Mouse (Mus musculus) left cerebral cortex, adult 2 months (tissue): ENCODE results near the gene 4932414N04Rik. TPM values are rescaled to one million over a fixed set of nuclear protein-coding genes. Genes with fewer than 3 reads are reported as not detected.

ENCODE experiments used
- DNase-seq, 2 experiments: peaks; one replicate each; pipeline ENCODE4 v3.0.0; 2021 to 2022; ENCODE audit warnings: low spot score in 2 of 2, mixed read lengths in 1 of 2; ENCODE audit errors: extremely low spot score in 1 of 2
- H3K27ac ChIP-seq: fragments of 200-600 bp; 2 replicates; pipeline ENCODE4 v1.8.1; 2022
- H3K4me3 ChIP-seq: fragments of 200-600 bp; 2 replicates; pipeline ENCODE4 v1.8.1; 2022
- CTCF ChIP-seq: fragments of 200-600 bp; IDR thresholded peaks from 2 replicates; pipeline ENCODE4 v1.8.1; 2022; ENCODE audit warnings: antibody characterized with exemption, mild to moderate bottlenecking, moderate library complexity
- intact Hi-C: fragments of 180-260 bp; cut with DNase I; formaldehyde crosslinking; loops from one replicate; pipeline ENCODE4 v1.15.1; 2025
- total RNA-seq, 2 experiments: library from RNA; stranded (reverse); gene quantifications; 2 replicates each; pipeline ENCODE4 v1.2.3; 2021

4932414N04Rik gene
- total RNA-seq, 2 experiments from 2014 or later = not detected

DNA sequence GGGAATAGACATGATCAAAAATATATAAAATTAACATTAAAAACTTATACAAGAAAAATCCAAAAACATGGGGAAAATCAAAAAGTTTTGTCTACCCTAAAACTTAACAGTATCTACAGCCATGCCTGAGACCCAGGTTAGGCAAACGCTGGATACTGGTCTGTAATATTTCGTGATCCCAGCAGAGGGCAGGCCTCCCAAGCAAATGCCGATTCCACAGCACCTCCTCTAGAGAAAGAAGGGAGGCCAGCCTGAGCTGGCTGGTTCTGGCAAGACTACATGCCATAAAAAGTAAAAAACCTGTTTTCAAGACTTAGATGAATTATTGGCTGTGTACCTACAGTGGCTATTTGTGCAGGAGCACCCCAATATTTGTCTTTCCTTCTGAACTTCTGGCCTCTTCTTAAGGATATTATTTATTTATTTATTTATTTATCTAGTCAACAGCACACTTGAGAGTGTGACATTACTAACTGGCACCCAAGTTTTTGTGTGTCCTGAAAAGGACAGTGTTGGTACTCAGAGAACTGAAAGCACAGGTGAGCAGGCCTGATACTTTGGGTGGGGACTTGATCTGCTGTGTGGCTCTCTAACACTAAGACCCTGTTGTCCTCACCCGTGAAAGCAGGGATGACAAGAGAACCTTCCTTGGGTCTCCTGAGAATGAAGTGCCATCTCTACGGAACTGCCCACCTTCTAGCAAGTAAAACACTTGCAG lies 128.6 kb downstream of the 4932414N04Rik start:
- TF ChIP-seq CTCF = peak; percentile 86
- Histone ChIP-seq H3K4me3 (no peak overlapping the region), H3K27ac (no peak overlapping the region)
- peak; percentile 83 to 86 for DNase-seq
- intact Hi-C loops = loop anchor here (1.0 to 5.0 kb wide), 5 partner anchors 257 to 643 kb away; no protein-coding TSS in a partner anchor

GRCm38 (mm10) chr2:68787161-68787675 lies 130.9 kb downstream of the 4932414N04Rik start:
- no peak for TF ChIP-seq CTCF
- Histone ChIP-seq H3K4me3 (no peak overlapping the region), H3K27ac (no peak overlapping the region)
- intact Hi-C loops = loop anchor here (5.0 kb wide), 1 partner anchor 485 kb away; no protein-coding TSS in a partner anchor
- DNase-seq = no peak

GRCm38 (mm10) chr2:68792296-68792695 lies 136.0 kb downstream of the 4932414N04Rik start:
- Histone ChIP-seq H3K27ac (no peak overlapping the region), H3K4me3 (no peak overlapping the region)
- intact Hi-C loops = no loop called here
- no peak for DNase-seq
- no peak for TF ChIP-seq CTCF

- H3K27ac ChIP-seq = no peak overlapping the region
- H3K4me3 ChIP-seq = no peak overlapping the region
- no peak for TF ChIP-seq CTCF
- no peak for DNase-seq
- intact Hi-C loops = no loop called here
These were observed 137.2 kb downstream of the 4932414N04Rik start for GRCm38 (mm10) chr2:68793472-68793871.

DNA sequence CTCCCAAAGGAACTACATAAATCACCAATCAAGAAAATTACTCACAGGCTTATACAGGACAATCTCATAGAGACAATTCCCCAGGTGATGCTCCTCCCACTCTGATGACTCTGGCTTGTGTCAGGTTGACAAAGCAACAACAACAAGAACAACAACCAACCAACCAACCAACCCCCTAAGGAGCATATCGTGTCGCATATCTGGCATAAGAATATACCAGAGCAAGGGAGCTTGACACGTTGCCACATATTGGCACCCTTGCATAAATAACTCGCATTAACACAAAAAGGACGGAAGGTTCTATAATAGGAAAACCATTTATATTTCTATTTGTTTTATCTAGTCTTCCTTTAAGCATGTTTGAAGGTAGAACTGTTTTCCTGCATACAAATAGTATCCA lies 137.9 kb downstream of the 4932414N04Rik start:
- no peak overlapping the region for H3K4me3 ChIP-seq

GRCm38 (mm10) chr2:68794616-68795015 lies 138.3 kb downstream of the 4932414N04Rik start:
- no peak for DNase-seq
- H3K4me3 ChIP-seq = no peak overlapping the region
- no peak for TF ChIP-seq CTCF
- intact Hi-C loops = no loop called here
- H3K27ac ChIP-seq = no peak overlapping the region

More for the DNA sequence above, 137.9 kb downstream of the 4932414N04Rik start:
- no peak overlapping the region for H3K27ac ChIP-seq
- no peak for TF ChIP-seq CTCF
- intact Hi-C loops = no loop called here
- no peak for DNase-seq

DNA sequence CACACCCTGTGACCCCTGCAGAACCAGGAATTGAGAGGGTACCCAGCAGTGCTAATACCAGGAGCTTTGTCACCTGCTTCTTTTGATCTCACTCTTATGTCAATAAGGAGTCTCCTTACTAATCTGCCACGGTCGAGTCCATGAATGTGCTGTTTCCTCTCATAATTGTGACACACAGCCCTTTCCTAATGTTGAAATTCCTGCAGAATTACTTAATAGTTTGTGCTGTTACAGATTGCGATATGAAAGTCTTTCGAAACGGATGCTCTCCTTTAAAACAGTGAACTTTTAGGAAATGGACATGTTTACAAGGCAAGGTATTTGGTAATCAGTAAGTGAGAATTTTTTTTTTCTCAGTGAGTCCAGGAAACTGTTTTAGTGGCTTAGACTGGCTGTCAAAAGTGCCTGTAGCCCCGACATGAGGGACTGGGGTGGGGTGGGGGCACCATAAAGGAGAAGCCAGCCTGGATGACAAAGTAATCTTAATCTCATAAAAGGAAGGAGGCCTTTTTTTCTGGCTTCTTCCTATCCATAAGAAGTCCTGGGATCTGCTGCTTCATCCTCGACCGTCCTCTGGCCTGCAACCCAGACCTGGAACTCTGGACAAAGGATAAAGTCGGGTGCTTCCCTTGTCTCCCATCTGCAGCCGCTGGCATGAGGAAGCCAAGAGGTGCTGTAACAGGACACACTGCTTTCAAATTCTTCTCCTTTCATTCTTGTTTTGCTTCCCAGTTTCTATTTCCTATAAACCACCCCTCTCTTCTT lies 139.9 kb downstream of the 4932414N04Rik start:
- DNase-seq = no peak
- TF ChIP-seq CTCF = no peak
- intact Hi-C loops = no loop called here
- no peak overlapping the region for H3K27ac ChIP-seq
- no peak overlapping the region for H3K4me3 ChIP-seq

DNA sequence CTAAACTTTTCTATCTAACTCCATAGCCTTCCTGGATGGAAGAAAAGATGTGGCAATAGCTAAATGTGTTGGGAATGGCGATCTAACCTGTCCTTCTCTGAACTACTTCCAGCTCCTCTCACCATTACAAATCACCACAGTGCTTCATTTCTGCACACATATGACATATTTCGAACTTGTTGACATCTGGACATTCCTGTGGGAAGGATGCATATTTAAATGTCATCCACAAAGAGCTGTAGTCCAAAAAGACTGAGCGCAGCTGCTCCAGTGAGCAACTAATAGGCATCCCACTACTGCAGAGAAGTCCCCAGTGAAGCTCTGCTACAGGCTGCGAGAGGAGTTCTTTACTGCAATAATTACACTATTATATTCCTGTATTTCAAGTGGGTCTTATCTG lies 140.8 kb downstream of the 4932414N04Rik start:
- TF ChIP-seq CTCF = no peak
- intact Hi-C loops = no loop called here
- H3K4me3 ChIP-seq = no peak overlapping the region
- no peak overlapping the region for H3K27ac ChIP-seq
- no peak for DNase-seq

Other genes starting within 250 kb of the 4932414N04Rik start
- gene Stk39, start 184.2 kb upstream of the 4932414N04Rik start, total RNA-seq = 10 to 100 TPM; 82.0 to 87.6 TPM
- gene 4933409G03Rik, start 74.1 kb upstream of the 4932414N04Rik start, total RNA-seq = not detected
- gene Cers6, start 205.0 kb downstream of the 4932414N04Rik start, total RNA-seq = 10 to 100 TPM; 69.3 to 82.7 TPM